22 mouse cellular contexts compared by ENCODE assay signal in the genomic region with DNA sequence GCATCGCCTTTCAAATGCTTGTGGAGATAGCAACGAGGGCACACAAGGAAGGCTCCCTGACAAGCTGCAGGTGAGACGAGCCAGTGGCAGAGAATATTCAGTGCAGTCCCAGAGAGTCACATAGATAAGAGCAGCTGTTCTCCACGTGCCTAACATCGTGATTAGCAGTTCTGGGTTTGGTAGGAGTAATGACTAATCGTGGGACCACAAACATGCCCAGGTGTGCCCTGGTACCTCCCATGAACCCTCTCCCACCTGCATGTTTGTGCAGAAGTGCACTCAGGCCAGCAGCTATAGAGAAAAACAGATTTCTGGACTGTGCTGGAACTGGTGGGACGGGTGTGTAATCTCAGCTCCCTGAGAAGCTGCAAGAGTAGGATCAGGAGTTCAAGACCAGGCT.
DNase-seq lines count a peak whose midpoint lies in the region; ATAC-seq and TF ChIP-seq lines count a peak whose summit lies in the region.
"Had no signal": no experiment of that assay in that cellular context is flagged by ENCODE, and none has a peak within 500 bp of the region (broad histone marks: within the 10 kb centered on the region; RNA-seq: fewer than 3 reads in every experiment).

No protein-coding gene starts in this region.

- no peak for TF ChIP-seq EP300 in liver, postnatal 0 days (IDR thresholded peaks at IDR 0.05; ENCODE audit: low read depth)
- TF ChIP-seq EP300 in CH12.LX (IDR thresholded peaks at IDR 0.05; ENCODE audit: low read length) = 0 out of 2 replicates have a peak, but pooled peaks have one; percentile 29

- H3K9ac ChIP-seq in liver, postnatal 0 days (replicated peaks) = no peak overlapping the region
- H3K9ac ChIP-seq in liver, embryonic 11.5 days (ENCODE audit: low read depth, low read length) = no peak overlapping the region
- H3K9ac ChIP-seq in CH12.LX (ENCODE audit: insufficient read depth, low read depth) = no peak overlapping the region
- H3K9ac ChIP-seq in neural tube, embryonic 15.5 days (replicated peaks) = no peak overlapping the region
- H3K9ac ChIP-seq: embryonic facial prominence, embryonic 13.5 days; forebrain, embryonic 12.5 days; heart, embryonic 12.5 days; hindbrain, embryonic 15.5 days had no signal

- H3K4me2 ChIP-seq in liver, postnatal 0 days (ENCODE audit: low read depth, low read length) = no peak overlapping the region
- H3K4me2 ChIP-seq in liver, embryonic 11.5 days = no peak overlapping the region
- H3K4me2 ChIP-seq in CH12.LX (ENCODE audit: insufficient read depth, low read depth, poor library complexity, severe bottlenecking) = no peak overlapping the region
- no peak overlapping the region for H3K4me2 ChIP-seq in neural tube, embryonic 15.5 days
- H3K4me2 ChIP-seq: embryonic facial prominence, embryonic 13.5 days; forebrain, embryonic 12.5 days; heart, embryonic 12.5 days; hindbrain, embryonic 15.5 days had no signal

- H3K4me3 ChIP-seq in liver, postnatal 0 days (ENCODE audit: low read depth, low read length) = no peak overlapping the region
- no peak overlapping the region for H3K4me3 ChIP-seq in liver, embryonic 11.5 days (ENCODE audit: low read depth, low read length)
- no peak overlapping the region for H3K4me3 ChIP-seq in CH12.LX (replicated peaks in 1 of 3; ENCODE audit: low read depth in 2 of 3, low read length in 2 of 3, poor library complexity in 1 of 3)
- no peak overlapping the region for H3K4me3 ChIP-seq in brown adipose tissue, adult 24 weeks (ENCODE audit: insufficient read depth, low read depth, low read length)
- no peak overlapping the region for H3K4me3 ChIP-seq in small intestine, adult 2 months (ENCODE audit: low read depth, low read length)
- no peak overlapping the region for H3K4me3 ChIP-seq in neural tube, embryonic 15.5 days (replicated peaks)
- H3K4me3 ChIP-seq: embryonic facial prominence, embryonic 13.5 days; forebrain, embryonic 12.5 days; heart, embryonic 12.5 days; hindbrain, embryonic 15.5 days had no signal

- H3K79me2 ChIP-seq in CH12.LX (replicated peaks; ENCODE audit: control insufficient read depth, extremely low read depth, insufficient read depth, poor library complexity, severe bottlenecking) = no peaks in the 10 kb centered on the region

- 60% methylated on average over 7 of the region's 7 CpGs for WGBS in liver, postnatal 0 days (ENCODE audit: insufficient replicate concordance)
- WGBS in liver, embryonic 11.5 days = 67% methylated on average over 7 of the region's 7 CpGs
- WGBS in small intestine, adult 2 months = 30% methylated on average over 7 of the region's 7 CpGs
- 85% methylated on average over 7 of the region's 7 CpGs for WGBS in neural tube, embryonic 15.5 days

- H3K27me3 ChIP-seq in liver, postnatal 0 days (ENCODE audit: insufficient read depth, low read length) = no peaks in the 10 kb centered on the region
- H3K27me3 ChIP-seq in liver, embryonic 11.5 days (replicated peaks; ENCODE audit: control insufficient read depth, insufficient read depth, low read length) = no peaks in the 10 kb centered on the region
- no peaks in the 10 kb centered on the region for H3K27me3 ChIP-seq in CH12.LX (replicated peaks)
- no peaks in the 10 kb centered on the region for H3K27me3 ChIP-seq in small intestine, adult 2 months (ENCODE audit: control insufficient read depth, insufficient read depth, low read length)
- no peaks in the 10 kb centered on the region for H3K27me3 ChIP-seq in neural tube, embryonic 15.5 days (replicated peaks)
- H3K27me3 ChIP-seq: embryonic facial prominence, embryonic 13.5 days; forebrain, embryonic 12.5 days; heart, embryonic 12.5 days; hindbrain, embryonic 15.5 days; Patski had no signal

- no peaks in the 10 kb centered on the region for H3K4me1 ChIP-seq in liver, postnatal 0 days (ENCODE audit: insufficient read depth)
- H3K4me1 ChIP-seq in liver, embryonic 11.5 days (replicated peaks; ENCODE audit: control insufficient read depth, insufficient read depth, low read length) = no peaks in the 10 kb centered on the region
- peaks cover 0 to 5% of the 10 kb centered on the region in 2 experiments; a peak in 2 of 4 replicates for H3K4me1 ChIP-seq in CH12.LX (ENCODE audit: control insufficient read depth in 1 of 2, insufficient read depth in 2 of 2)
- peaks cover 20% of the 10 kb centered on the region for H3K4me1 ChIP-seq in brown adipose tissue, adult 24 weeks (ENCODE audit: control insufficient read depth, insufficient read depth, insufficient read length, low read length)
- peaks cover 23% of the 10 kb centered on the region for H3K4me1 ChIP-seq in small intestine, adult 2 months (ENCODE audit: control insufficient read depth, insufficient read depth, insufficient read length, low read length)
- no peaks in the 10 kb centered on the region for H3K4me1 ChIP-seq in neural tube, embryonic 15.5 days
- H3K4me1 ChIP-seq: embryonic facial prominence, embryonic 13.5 days; forebrain, embryonic 12.5 days; heart, embryonic 12.5 days; hindbrain, embryonic 15.5 days had no signal

- no peaks in the 10 kb centered on the region for H3K9me3 ChIP-seq in liver, postnatal 0 days (ENCODE audit: low read length)
- H3K9me3 ChIP-seq in liver, embryonic 11.5 days (ENCODE audit: control insufficient read depth, low read length) = no peaks in the 10 kb centered on the region
- H3K9me3 ChIP-seq in CH12.LX (replicated peaks; ENCODE audit: low read length) = peaks cover 1% of the 10 kb centered on the region
- H3K9me3 ChIP-seq in neural tube, embryonic 15.5 days (replicated peaks) = no peaks in the 10 kb centered on the region
- H3K9me3 ChIP-seq: embryonic facial prominence, embryonic 13.5 days; forebrain, embryonic 12.5 days; heart, embryonic 12.5 days; hindbrain, embryonic 15.5 days had no signal

- in situ Hi-C loops in CH12.LX (cut with MboI; ENCODE audit: low pct_ligation_motif_present, low pct_unique_long_range_greater_than_20kb, low sequenced_read_pairs) = no loop called here

- peak; percentile 4; the same call in 1 of the 2 replicates for ATAC-seq in liver, postnatal 0 days
- no peak for ATAC-seq in liver, embryonic 11.5 days (replicated peaks; ENCODE audit: low FRiP score)
- no peak for ATAC-seq in neural tube, embryonic 15.5 days (ENCODE audit: low FRiP score)
- ATAC-seq: CD4-positive, CD25-positive, alpha-beta regulatory T cell, adult 4 months; forebrain, embryonic 16.5 days; Patski had no signal

- no peak for DNase-seq in liver, postnatal 0 days
- DNase-seq in liver, embryonic 11.5 days (ENCODE audit: low spot score) = no peak
- peak; percentile 52 for DNase-seq in CH12.LX (ENCODE audit: extremely low read depth)
- no peak for DNase-seq in adrenal gland, postnatal 4 days (ENCODE audit: low spot score in 2 of 2)
- DNase-seq: adrenal gland, adult 2 months; adrenal gland, postnatal 25 days; B cell, adult 2 months; cerebellum, adult 11 months; cerebellum, adult 8-10 months; cerebellum, postnatal 14 days; gastrocnemius, postnatal 14 days; heart, postnatal 36 days had no signal

- dilution Hi-C loops in CH12.LX (cut with MboI; ENCODE audit: extremely low pct_ligation_motif_present, extremely low pct_unique_long_range_greater_than_20kb, low sequenced_read_pairs) = no loop called here

- TF ChIP-seq POLR2A in CH12.LX (IDR thresholded peaks at IDR 0.05; ENCODE audit: low read depth, low read length) = no peak
- no peak for TF ChIP-seq POLR2A in small intestine, adult 2 months (IDR thresholded peaks at IDR 0.05; ENCODE audit: low read depth, low read length)

- TF ChIP-seq CTCF in liver, postnatal 0 days (IDR thresholded peaks at IDR 0.05; ENCODE audit: low read depth) = no peak
- TF ChIP-seq CTCF in CH12.LX (conservative IDR thresholded peaks at IDR 0.05 in 1 of 2, IDR thresholded peaks at IDR 0.05 in 1 of 2; ENCODE audit: low read depth in 2 of 2, low read length in 2 of 2) = no peak
- TF ChIP-seq CTCF in small intestine, adult 2 months (IDR thresholded peaks at IDR 0.05; ENCODE audit: extremely low read depth, insufficient read length, insufficient replicate concordance, low read depth, low read length) = no peak

- H3K27ac ChIP-seq in liver, postnatal 0 days (ENCODE audit: low read depth) = peak overlapping the region; percentile 95
- H3K27ac ChIP-seq in liver, embryonic 11.5 days (ENCODE audit: low read depth, low read length) = no peak overlapping the region
- no peak overlapping the region for H3K27ac ChIP-seq in CH12.LX (ENCODE audit: insufficient read depth, low read depth)
- H3K27ac ChIP-seq in brown adipose tissue, adult 24 weeks (replicated peaks; ENCODE audit: low read depth, low read length) = peak overlapping the region; percentile 88
- 0 out of 2 replicates have a peak overlapping the region, but pooled peaks have one; percentile 1 for H3K27ac ChIP-seq in small intestine, adult 2 months (ENCODE audit: insufficient read depth, low read depth, low read length)
- H3K27ac ChIP-seq in neural tube, embryonic 15.5 days (replicated peaks) = no peak overlapping the region
- H3K27ac ChIP-seq: embryonic facial prominence, embryonic 13.5 days; forebrain, embryonic 12.5 days; hindbrain, embryonic 15.5 days had no signal

- H3K36me3 ChIP-seq in liver, postnatal 0 days (replicated peaks; ENCODE audit: insufficient read depth, low read length) = no peaks in the 10 kb centered on the region
- no peaks in the 10 kb centered on the region for H3K36me3 ChIP-seq in liver, embryonic 11.5 days (ENCODE audit: control insufficient read depth, insufficient read depth, low read length)
- no peaks in the 10 kb centered on the region for H3K36me3 ChIP-seq in CH12.LX (replicated peaks in 1 of 2; ENCODE audit: control insufficient read depth in 1 of 2, insufficient read depth in 1 of 2, low read length in 1 of 2)
- H3K36me3 ChIP-seq in small intestine, adult 2 months (ENCODE audit: control insufficient read depth, insufficient read depth, low read length) = no peaks in the 10 kb centered on the region
- H3K36me3 ChIP-seq in neural tube, embryonic 15.5 days = no peaks in the 10 kb centered on the region
- H3K36me3 ChIP-seq: embryonic facial prominence, embryonic 13.5 days; forebrain, embryonic 12.5 days; heart, embryonic 12.5 days; hindbrain, embryonic 15.5 days had no signal

- TF ChIP-seq RAD21 in CH12.LX (IDR thresholded peaks at IDR 0.05; ENCODE audit: low read depth, low read length) = no peak

TF ChIP-seq in CH12.LX, 34 proteins besides CTCF, POLR2A, EP300 and RAD21 (continues in another document):
- no peak for TF ChIP-seq MAFK (IDR thresholded peaks at IDR 0.05; ENCODE audit: insufficient replicate concordance, low read length)
- TF ChIP-seq MAX (IDR thresholded peaks at IDR 0.05; ENCODE audit: low read length) = no peak
- no peak for TF ChIP-seq SMC3 (IDR thresholded peaks at IDR 0.05; ENCODE audit: low read depth, low read length)
- TF ChIP-seq MXI1 (IDR thresholded peaks at IDR 0.05; ENCODE audit: low read depth, low read length) = no peak
- no peak for TF ChIP-seq POLR2AphosphoS2 (IDR thresholded peaks at IDR 0.05; ENCODE audit: low read depth, low read length)
- no peak for TF ChIP-seq ELF1 (IDR thresholded peaks at IDR 0.05; ENCODE audit: low read depth, low read length)
- TF ChIP-seq NELFE (IDR thresholded peaks at IDR 0.05; ENCODE audit: low read depth, low read length) = no peak
- TF ChIP-seq UBTF (IDR thresholded peaks at IDR 0.05; ENCODE audit: low read depth, low read length) = no peak
- TF ChIP-seq PAX5 (IDR thresholded peaks at IDR 0.05; ENCODE audit: low read length) = no peak
- no peak for TF ChIP-seq CHD2 (IDR thresholded peaks at IDR 0.05; ENCODE audit: low read length)

Comparison
In these comparisons a context has a peak if more than half of its experiments do, and no peak if none do; other contexts are left out.
1. H3K27ac ChIP-seq: peak in liver, postnatal 0 days (single experiment), brown adipose tissue, adult 24 weeks (single experiment) and small intestine, adult 2 months (single experiment); none in liver, embryonic 11.5 days (single experiment), CH12.LX (single experiment) and neural tube, embryonic 15.5 days (single experiment).